Mouse (Mus musculus): ENCODE data around the gene Rtcb. TPM values are rescaled to one million over a fixed set of nuclear protein-coding genes. Genes with fewer than 3 reads are reported as not detected.

The Rtcb gene
- polyA plus RNA-seq, 1 experiment from 2014 or later, result 196 TPM

- no peak for ATAC-seq (ENCODE audit: low FRiP score, low TSS enrichment)
- Histone ChIP-seq H3K9me3 (ENCODE audit: low read length) (no peaks in the 10 kb centered on the region), H3K4me3 (ENCODE audit: low read length) (no peak overlapping the region), H3K27me3 (ENCODE audit: insufficient read depth, low read length) (no peaks in the 10 kb centered on the region), H3K27ac (ENCODE audit: low read length) (no peak overlapping the region), H3K9ac (replicated peaks; ENCODE audit: low read length) (no peak overlapping the region), H3K4me1 (ENCODE audit: insufficient read depth, low read length) (peaks cover 6% of the 10 kb centered on the region; the same call in 1 of the 2 replicates), H3K36me3 (ENCODE audit: insufficient read depth, low read length) (peaks cover 55% of the 10 kb centered on the region), H3K4me2 (replicated peaks; ENCODE audit: low read depth, low read length) (no peak overlapping the region)
- 71% methylated on average over 3 of the region's 3 CpGs for WGBS
These were observed 4.2 kb downstream of the Rtcb start for GRCm38 (mm10) chr10:85953401-85953800.

- no peak for ATAC-seq (ENCODE audit: low FRiP score, low TSS enrichment)
- Histone ChIP-seq H3K27ac (ENCODE audit: low read length) (no peak overlapping the region), H3K9me3 (ENCODE audit: low read length) (no peaks in the 10 kb centered on the region), H3K4me2 (replicated peaks; ENCODE audit: low read depth, low read length) (no peak overlapping the region), H3K27me3 (ENCODE audit: insufficient read depth, low read length) (no peaks in the 10 kb centered on the region), H3K4me3 (ENCODE audit: low read length) (no peak overlapping the region), H3K36me3 (ENCODE audit: insufficient read depth, low read length) (peaks cover 61% of the 10 kb centered on the region), H3K4me1 (ENCODE audit: insufficient read depth, low read length) (peaks cover 6% of the 10 kb centered on the region; the same call in 1 of the 2 replicates), H3K9ac (replicated peaks; ENCODE audit: low read length) (no peak overlapping the region)
- WGBS, result 78% methylated on average over 6 of the region's 6 CpGs
These were observed 5.7 kb downstream of the Rtcb start for GRCm38 (mm10) chr10:85951765-85952443.

GRCm38 (mm10) chr10:85948483-85949196 lies 9.0 kb downstream of the Rtcb start:
- H3K9me3 ChIP-seq (ENCODE audit: low read length), result no peaks in the 10 kb centered on the region
- no peak overlapping the region for H3K9ac ChIP-seq (replicated peaks; ENCODE audit: low read length)
- no peak for ATAC-seq (ENCODE audit: low FRiP score, low TSS enrichment)
- no peaks in the 10 kb centered on the region for H3K4me1 ChIP-seq (ENCODE audit: insufficient read depth, low read length)
- WGBS, result 96% methylated on average over 8 of the region's 8 CpGs
- H3K4me3 ChIP-seq (ENCODE audit: low read length), result no peak overlapping the region
- peaks cover 68% of the 10 kb centered on the region for H3K36me3 ChIP-seq (ENCODE audit: insufficient read depth, low read length)
- H3K27me3 ChIP-seq (ENCODE audit: insufficient read depth, low read length), result no peaks in the 10 kb centered on the region
- H3K27ac ChIP-seq (ENCODE audit: low read length), result no peak overlapping the region
- H3K4me2 ChIP-seq (replicated peaks; ENCODE audit: low read depth, low read length), result no peak overlapping the region

GRCm38 (mm10) chr10:85936280-85936965 lies 21.2 kb downstream of the Rtcb start:
- H3K9ac ChIP-seq (replicated peaks; ENCODE audit: low read length), result no peak overlapping the region
- peaks cover 49% of the 10 kb centered on the region for H3K36me3 ChIP-seq (ENCODE audit: insufficient read depth, low read length)
- H3K4me2 ChIP-seq (replicated peaks; ENCODE audit: low read depth, low read length), result no peak overlapping the region
- H3K27me3 ChIP-seq (ENCODE audit: insufficient read depth, low read length), result no peaks in the 10 kb centered on the region
- no peak for ATAC-seq (ENCODE audit: low FRiP score, low TSS enrichment)
- no peak overlapping the region for H3K4me3 ChIP-seq (ENCODE audit: low read length)
- 90% methylated on average over 6 of the region's 6 CpGs for WGBS
- H3K27ac ChIP-seq (ENCODE audit: low read length), result no peak overlapping the region
- peaks cover 14% of the 10 kb centered on the region; the same call in 1 of the 2 replicates for H3K9me3 ChIP-seq (ENCODE audit: low read length)
- H3K4me1 ChIP-seq (ENCODE audit: insufficient read depth, low read length), result no peaks in the 10 kb centered on the region

- no peak overlapping the region for H3K4me2 ChIP-seq (replicated peaks; ENCODE audit: low read depth, low read length)
- H3K9ac ChIP-seq (replicated peaks; ENCODE audit: low read length), result no peak overlapping the region
- 93% methylated on average over 11 of the region's 11 CpGs for WGBS
- H3K4me1 ChIP-seq (ENCODE audit: insufficient read depth, low read length), result peaks cover 7% of the 10 kb centered on the region
- no peak overlapping the region for H3K4me3 ChIP-seq (ENCODE audit: low read length)
- no peaks in the 10 kb centered on the region for H3K9me3 ChIP-seq (ENCODE audit: low read length)
- H3K27ac ChIP-seq (ENCODE audit: low read length), result no peak overlapping the region
- H3K36me3 ChIP-seq (ENCODE audit: insufficient read depth, low read length), result no peaks in the 10 kb centered on the region
- no peak for ATAC-seq (ENCODE audit: low FRiP score, low TSS enrichment)
- peaks cover 16% of the 10 kb centered on the region; the same call in 1 of the 2 replicates for H3K27me3 ChIP-seq (ENCODE audit: insufficient read depth, low read length)
These were observed 27.7 kb downstream of the Rtcb start for GRCm38 (mm10) chr10:85929962-85930361.

GRCm38 (mm10) chr10:85929208-85929591 lies 28.4 kb downstream of the Rtcb start:
- 36% methylated on average over 11 of the region's 11 CpGs for WGBS
- H3K36me3 ChIP-seq (ENCODE audit: insufficient read depth, low read length), result no peaks in the 10 kb centered on the region
- no peaks in the 10 kb centered on the region for H3K9me3 ChIP-seq (ENCODE audit: low read length)
- no peak overlapping the region for H3K27ac ChIP-seq (ENCODE audit: low read length)
- peaks cover 7% of the 10 kb centered on the region for H3K4me1 ChIP-seq (ENCODE audit: insufficient read depth, low read length)
- H3K27me3 ChIP-seq (ENCODE audit: insufficient read depth, low read length), result peaks cover 16% of the 10 kb centered on the region; the same call in 1 of the 2 replicates
- peak overlapping the region; percentile 52 for H3K4me3 ChIP-seq (ENCODE audit: low read length)
- H3K4me2 ChIP-seq (replicated peaks; ENCODE audit: low read depth, low read length), result peak overlapping the region; percentile 73
- peak overlapping the region; percentile 15; the same call in 1 of the 2 replicates for H3K9ac ChIP-seq (replicated peaks; ENCODE audit: low read length)
- ATAC-seq (ENCODE audit: low FRiP score, low TSS enrichment), result no peak

- H3K27me3 ChIP-seq (ENCODE audit: insufficient read depth, low read length), result peaks cover 21% of the 10 kb centered on the region; the same call in 1 of the 2 replicates
- H3K9ac ChIP-seq (replicated peaks; ENCODE audit: low read length), result peak overlapping the region; percentile 56
- H3K36me3 ChIP-seq (ENCODE audit: insufficient read depth, low read length), result no peaks in the 10 kb centered on the region
- 1% methylated on average over 63 of the region's 63 CpGs for whole genome bisulfite sequencing
- H3K4me2 ChIP-seq (replicated peaks; ENCODE audit: low read depth, low read length), result peak overlapping the region; percentile 73
- ATAC-seq (ENCODE audit: low FRiP score, low TSS enrichment), result peak; percentile 91
- H3K4me1 ChIP-seq (ENCODE audit: insufficient read depth, low read length), result peaks cover 7% of the 10 kb centered on the region
- H3K4me3 ChIP-seq (ENCODE audit: low read length), result peak overlapping the region; percentile 52
- H3K9me3 ChIP-seq (ENCODE audit: low read length), result no peaks in the 10 kb centered on the region
- H3K27ac ChIP-seq (ENCODE audit: low read length), result 0 out of 2 replicates have a peak overlapping the region, but pooled peaks have one; percentile 27
These were observed 29.0 kb downstream of the Rtcb start for GRCm38 (mm10) chr10:85928499-85929207.

GRCm38 (mm10) chr10:85927676-85928445 lies 29.8 kb downstream of the Rtcb start, which contains the start of gene Ascl4:
Gene Ascl4 (plus strand): TSS chr10:85927681.
- peak within 1 kb of the TSS; percentile 56 for H3K9ac ChIP-seq (replicated peaks; ENCODE audit: low read length)
- no peaks in the 10 kb centered on the region for H3K36me3 ChIP-seq (ENCODE audit: insufficient read depth, low read length)
- peak within 1 kb of the TSS; percentile 73 for H3K4me2 ChIP-seq (replicated peaks; ENCODE audit: low read depth, low read length)
- H3K27me3 ChIP-seq (ENCODE audit: insufficient read depth, low read length), result peaks cover 25% of the 10 kb centered on the region
- H3K4me3 ChIP-seq (ENCODE audit: low read length), result peak within 1 kb of the TSS; percentile 52
- H3K9me3 ChIP-seq (ENCODE audit: low read length), result no peaks in the 10 kb centered on the region
- H3K4me1 ChIP-seq (ENCODE audit: insufficient read depth, low read length), result peaks cover 7% of the 10 kb centered on the region
- no peak; the same call in 1 of the 2 replicates for ATAC-seq (ENCODE audit: low FRiP score, low TSS enrichment)
- WGBS, result under 1% methylated on average over 23 of the region's 23 CpGs
- H3K27ac ChIP-seq (ENCODE audit: low read length), result 0 out of 2 replicates have a peak within 1 kb of the TSS, but pooled peaks have one; percentile 27
